Mouse (Mus musculus): Measurements from ENCODE around the gene Stt3b. TPM values are rescaled to one million over a fixed set of nuclear protein-coding genes. Genes with fewer than 3 reads are reported as not detected.

Gene Stt3b
- polyA plus RNA-seq, 1 experiment from 2014 or later: 126 TPM

DNA sequence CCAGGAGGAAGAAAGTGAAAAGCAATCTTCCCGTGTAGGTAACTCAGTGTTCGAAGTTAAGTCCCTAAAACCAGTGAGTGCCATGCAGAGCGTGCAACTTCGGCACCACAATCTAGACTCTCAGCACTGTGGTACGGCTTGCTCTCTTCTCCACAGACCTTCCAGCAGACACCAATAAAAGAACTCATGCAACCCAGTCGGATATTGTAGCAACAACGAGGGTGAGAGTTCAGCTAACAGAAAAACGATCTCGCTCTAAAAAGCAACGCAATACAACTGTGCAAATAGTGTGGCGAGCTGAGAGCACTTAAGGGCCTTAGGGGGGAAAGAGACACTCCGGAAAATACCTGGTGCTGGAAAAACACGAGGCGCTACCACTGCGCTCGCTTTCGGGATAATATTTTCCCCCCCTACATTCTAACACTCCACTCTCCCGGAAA, 1.3 kb downstream of the Stt3b start:
- no peak for TF ChIP-seq CTCF (IDR thresholded peaks at IDR 0.05; ENCODE audit: low read depth)
- no peaks in the 10 kb centered on the region for H3K36me3 ChIP-seq (ENCODE audit: insufficient read depth)
- H3K27ac ChIP-seq (ENCODE audit: low read depth): peak overlapping the region; percentile 98
- peaks cover 17% of the 10 kb centered on the region for H3K4me1 ChIP-seq (ENCODE audit: insufficient read depth)
- under 1% methylated on average over 18 of the region's 18 CpGs for WGBS
- DNase-seq (no peak), ATAC-seq (ENCODE audit: insufficient read depth) (no peak)
- H3K27me3 ChIP-seq (ENCODE audit: insufficient read depth, low read length): no peaks in the 10 kb centered on the region
- H3K4me3 ChIP-seq (ENCODE audit: low read depth, low read length): peak overlapping the region; percentile 98
- H3K9me3 ChIP-seq (ENCODE audit: low read depth, low read length): no peaks in the 10 kb centered on the region
- H3K9ac ChIP-seq: peak overlapping the region; percentile 98
- peak overlapping the region; percentile 77 for H3K4me2 ChIP-seq

DNA sequence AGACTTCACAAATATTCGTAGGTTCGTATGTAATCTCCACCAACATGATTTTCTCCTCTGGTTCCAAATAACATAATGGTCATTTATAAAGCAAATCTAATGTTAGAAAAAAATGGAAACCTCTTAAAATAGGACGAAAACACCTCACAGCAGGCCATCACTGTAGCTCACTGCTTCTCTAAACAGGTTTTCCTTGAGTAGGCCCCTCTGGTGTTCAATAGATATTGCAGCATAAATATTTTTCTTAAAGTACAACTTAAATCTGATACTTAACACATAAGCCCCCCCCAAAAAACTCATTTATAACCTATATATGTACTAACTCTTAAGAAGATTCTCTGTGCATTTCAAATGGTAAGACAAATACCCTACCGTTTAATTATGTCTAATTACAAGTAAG, 1.8 kb downstream of the Stt3b start:
- Histone ChIP-seq H3K4me1 (ENCODE audit: insufficient read depth) (peaks cover 22% of the 10 kb centered on the region), H3K27me3 (ENCODE audit: insufficient read depth, low read length) (no peaks in the 10 kb centered on the region), H3K27ac (ENCODE audit: low read depth) (no peak overlapping the region; the same call in 1 of the 2 replicates), H3K4me3 (ENCODE audit: low read depth, low read length) (peak overlapping the region; percentile 98), H3K4me2 (peak overlapping the region; percentile 77), H3K36me3 (ENCODE audit: insufficient read depth) (no peaks in the 10 kb centered on the region), H3K9me3 (ENCODE audit: low read depth, low read length) (no peaks in the 10 kb centered on the region), H3K9ac (peak overlapping the region; percentile 98)
- DNase-seq (peak; percentile 53), ATAC-seq (ENCODE audit: insufficient read depth) (no peak)
- 3% methylated on average over 4 of the region's 4 CpGs for WGBS
- 0 out of 2 replicates have a peak, but pooled peaks have one; percentile 9 for TF ChIP-seq CTCF (IDR thresholded peaks at IDR 0.05; ENCODE audit: low read depth)

DNA sequence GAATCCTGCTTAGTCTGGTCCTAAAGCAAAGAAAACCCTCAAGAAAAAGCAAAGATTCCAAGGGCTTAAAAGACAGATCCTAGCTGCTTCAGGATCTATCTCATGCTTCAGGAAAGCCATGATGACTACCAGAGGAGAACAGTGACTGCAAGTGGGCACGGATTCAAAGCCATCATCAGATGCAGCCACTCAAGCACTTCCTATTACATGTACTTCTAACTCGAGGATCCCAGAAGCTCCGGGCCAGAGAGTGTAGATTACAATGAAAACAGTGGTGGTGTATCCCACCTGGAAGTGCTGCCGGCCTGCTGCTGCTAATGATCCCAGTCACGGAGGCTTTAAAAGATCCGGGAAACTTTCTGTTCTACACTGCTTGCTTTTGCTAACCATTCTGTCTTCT, 4.0 kb downstream of the Stt3b start:
- peak overlapping the region; percentile 77 for H3K4me2 ChIP-seq
- no peak overlapping the region for H3K9ac ChIP-seq
- peak overlapping the region; percentile 98; the same call in 1 of the 2 replicates for H3K4me3 ChIP-seq (ENCODE audit: low read depth, low read length)
- 0 out of 2 replicates have a peak, but pooled peaks cover 7% of the 10 kb centered on the region for H3K36me3 ChIP-seq (ENCODE audit: insufficient read depth)
- ATAC-seq (ENCODE audit: insufficient read depth): no peak
- WGBS: 6% methylated on average over 6 of the region's 6 CpGs
- H3K27ac ChIP-seq (ENCODE audit: low read depth): no peak overlapping the region
- H3K4me1 ChIP-seq (ENCODE audit: insufficient read depth): peaks cover 27% of the 10 kb centered on the region
- H3K9me3 ChIP-seq (ENCODE audit: low read depth, low read length): no peaks in the 10 kb centered on the region
- peak; percentile 53 for DNase-seq
- no peak for TF ChIP-seq CTCF (IDR thresholded peaks at IDR 0.05; ENCODE audit: low read depth)
- H3K27me3 ChIP-seq (ENCODE audit: insufficient read depth, low read length): no peaks in the 10 kb centered on the region

DNA sequence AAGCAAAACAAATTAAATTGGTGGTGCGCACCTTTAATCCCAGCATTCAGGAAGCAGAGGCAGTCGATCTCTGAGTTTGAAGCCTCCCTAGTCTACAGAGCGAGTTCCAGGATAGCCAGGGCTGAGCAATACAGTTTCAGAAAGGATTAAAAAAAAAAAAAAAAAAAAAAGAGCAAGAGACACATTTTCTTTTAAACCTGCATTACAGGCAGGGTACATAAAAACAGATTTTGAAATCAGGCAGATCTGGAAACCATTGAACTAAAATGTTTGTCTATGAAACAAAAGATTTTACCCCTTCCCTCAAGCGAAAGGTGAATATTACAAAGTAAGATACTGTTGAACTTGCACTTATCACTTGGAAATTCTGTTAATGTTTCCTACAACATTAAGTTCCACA, 6.1 kb downstream of the Stt3b start:
- WGBS: 72% methylated on average over 4 of the region's 4 CpGs
- H3K36me3 ChIP-seq (ENCODE audit: insufficient read depth): 0 out of 2 replicates have a peak, but pooled peaks cover 11% of the 10 kb centered on the region
- ATAC-seq (ENCODE audit: insufficient read depth): no peak
- no peak for TF ChIP-seq CTCF (IDR thresholded peaks at IDR 0.05; ENCODE audit: low read depth)
- no peak overlapping the region for H3K4me3 ChIP-seq (ENCODE audit: low read depth, low read length)
- no peaks in the 10 kb centered on the region for H3K9me3 ChIP-seq (ENCODE audit: low read depth, low read length)
- no peak for DNase-seq
- H3K4me2 ChIP-seq: no peak overlapping the region
- H3K27me3 ChIP-seq (ENCODE audit: insufficient read depth, low read length): no peaks in the 10 kb centered on the region
- H3K4me1 ChIP-seq (ENCODE audit: insufficient read depth): peaks cover 31% of the 10 kb centered on the region
- H3K27ac ChIP-seq (ENCODE audit: low read depth): no peak overlapping the region
- no peak overlapping the region for H3K9ac ChIP-seq

DNA sequence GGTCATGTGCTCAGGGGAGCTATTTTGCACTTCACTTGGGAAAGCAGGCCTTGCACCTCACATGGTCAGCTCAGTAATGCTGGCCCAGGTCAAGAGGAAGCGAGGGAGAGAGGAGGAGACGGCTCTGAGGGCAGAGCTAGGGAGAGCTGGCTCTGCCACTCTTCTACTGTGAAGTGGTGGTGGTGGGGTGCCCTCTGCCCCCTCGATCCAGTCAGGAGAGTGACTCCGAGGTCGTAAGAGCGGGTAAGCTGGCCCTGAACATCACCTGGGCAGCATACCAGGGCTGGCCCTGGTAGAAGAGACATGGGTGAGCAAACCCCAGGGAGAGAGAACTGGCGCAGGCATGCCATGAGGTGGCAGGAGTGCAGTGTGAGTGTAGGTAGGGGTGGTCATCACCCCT, 8.6 kb downstream of the Stt3b start:
- Histone ChIP-seq H3K27ac (ENCODE audit: low read depth) (no peak overlapping the region), H3K27me3 (ENCODE audit: insufficient read depth, low read length) (no peaks in the 10 kb centered on the region), H3K36me3 (ENCODE audit: insufficient read depth) (0 out of 2 replicates have a peak, but pooled peaks cover 11% of the 10 kb centered on the region), H3K9ac (no peak overlapping the region), H3K4me1 (ENCODE audit: insufficient read depth) (peaks cover 25% of the 10 kb centered on the region), H3K9me3 (ENCODE audit: low read depth, low read length) (no peaks in the 10 kb centered on the region), H3K4me2 (no peak overlapping the region), H3K4me3 (ENCODE audit: low read depth, low read length) (no peak overlapping the region)
- DNase-seq: no peak
- TF ChIP-seq CTCF (IDR thresholded peaks at IDR 0.05; ENCODE audit: low read depth): no peak
- 66% methylated on average over 7 of the region's 7 CpGs for WGBS
- ATAC-seq (ENCODE audit: insufficient read depth): peak; percentile 11; the same call in 1 of the 2 replicates

DNA sequence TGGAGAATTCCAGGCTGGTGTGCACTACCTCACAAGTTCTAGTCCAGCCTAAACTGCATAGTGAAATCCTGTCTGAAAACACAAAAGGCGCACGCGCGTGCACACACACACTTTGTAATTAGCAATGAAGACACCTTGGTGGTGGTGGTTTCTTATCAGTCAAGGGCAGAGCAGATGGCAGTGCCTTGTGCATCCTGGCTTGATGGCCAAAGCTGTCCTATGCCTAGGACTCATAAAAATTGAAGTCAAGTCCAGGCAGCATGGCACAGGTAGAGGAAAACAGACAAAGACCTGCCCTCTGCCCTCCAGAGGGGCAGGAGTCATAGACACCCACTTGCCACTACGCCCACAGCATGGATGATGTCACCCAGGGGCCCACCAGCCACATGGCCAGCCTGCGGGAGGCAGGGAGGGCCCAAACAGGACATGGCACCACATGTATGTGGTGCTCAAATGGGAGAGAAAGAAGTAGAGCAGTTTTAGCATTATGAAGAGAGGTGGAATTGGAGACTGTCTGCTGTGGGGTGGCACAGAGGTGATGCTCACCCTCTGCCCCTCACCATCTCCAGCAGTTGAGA, 9.1 kb downstream of the Stt3b start:
- peak; percentile 41; the same call in 1 of the 2 replicates for ATAC-seq (ENCODE audit: insufficient read depth)
- peaks cover 22% of the 10 kb centered on the region for H3K4me1 ChIP-seq (ENCODE audit: insufficient read depth)
- 89% methylated on average over 6 of the region's 6 CpGs for WGBS

DNA sequence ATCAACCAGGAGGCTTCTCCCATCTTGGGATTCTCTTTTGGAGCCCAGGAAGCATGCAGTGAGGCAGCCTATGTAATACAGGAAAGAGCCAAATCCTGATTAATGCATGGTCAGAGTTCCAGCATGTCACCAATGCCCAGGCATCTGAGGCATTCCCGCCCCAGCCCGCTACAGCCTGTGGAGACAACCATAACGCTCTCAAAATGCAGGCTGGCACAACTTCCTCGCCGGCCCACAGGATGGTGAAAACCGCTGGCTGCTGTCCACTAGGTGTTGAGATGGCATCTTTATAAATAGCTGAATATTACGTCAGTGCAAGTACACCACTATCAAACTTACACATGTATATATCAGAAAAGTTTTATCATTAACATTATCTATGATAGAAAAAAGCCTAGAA, 13.5 kb downstream of the Stt3b start:
- Histone ChIP-seq H3K9ac (no peak overlapping the region), H3K4me3 (ENCODE audit: low read depth, low read length) (no peak overlapping the region), H3K36me3 (ENCODE audit: insufficient read depth) (0 out of 2 replicates have a peak, but pooled peaks cover 9% of the 10 kb centered on the region), H3K27me3 (ENCODE audit: insufficient read depth, low read length) (no peaks in the 10 kb centered on the region), H3K4me2 (no peak overlapping the region), H3K4me1 (ENCODE audit: insufficient read depth) (peaks cover 9% of the 10 kb centered on the region; the same call in 1 of the 2 replicates), H3K27ac (ENCODE audit: low read depth) (no peak overlapping the region), H3K9me3 (ENCODE audit: low read depth, low read length) (no peaks in the 10 kb centered on the region)
- ATAC-seq (ENCODE audit: insufficient read depth) (no peak), DNase-seq (no peak)
- WGBS: 70% methylated on average over 7 of the region's 7 CpGs
- no peak for TF ChIP-seq CTCF (IDR thresholded peaks at IDR 0.05; ENCODE audit: low read depth)

More for the DNA sequence above, 9.1 kb downstream of the Stt3b start:
- no peak for DNase-seq
- Histone ChIP-seq H3K27ac (ENCODE audit: low read depth) (no peak overlapping the region), H3K9ac (no peak overlapping the region), H3K27me3 (ENCODE audit: insufficient read depth, low read length) (no peaks in the 10 kb centered on the region), H3K4me2 (no peak overlapping the region), H3K36me3 (ENCODE audit: insufficient read depth) (0 out of 2 replicates have a peak, but pooled peaks cover 11% of the 10 kb centered on the region), H3K4me3 (ENCODE audit: low read depth, low read length) (no peak overlapping the region), H3K9me3 (ENCODE audit: low read depth, low read length) (no peaks in the 10 kb centered on the region)
- TF ChIP-seq CTCF (IDR thresholded peaks at IDR 0.05; ENCODE audit: low read depth): no peak

All from lung, embryonic 14.5 days (tissue).